Mouse (Mus musculus): ENCODE results near the gene Olfr1176. TPM values are rescaled to one million over a fixed set of nuclear protein-coding genes. Genes with fewer than 3 reads are reported as not detected.

Olfr1176 gene
- total RNA-seq (2023), result not detected

GRCm38 (mm10) chr2:88336421-88336820 lies at the start of gene Olfr1176:
Gene Olfr1176, plus strand, starts transcription at chr2:88336721.

GRCm38 (mm10) chr2:88315035-88315434 lies 21.5 kb upstream of the Olfr1176 start, which contains the start of gene Olfr1174-ps:
Gene Olfr1174-ps, minus strand, starts transcription at chr2:88315135.

GRCm38 (mm10) chr2:88327115-88327514 lies 9.4 kb upstream of the Olfr1176 start, which contains the start of gene Olfr1175-ps:
Gene Olfr1175-ps, minus strand, starts transcription at chr2:88327215.

GRCm38 (mm10) chr2:88346392-88346791 lies 9.9 kb downstream of the Olfr1176 start, which contains the start of gene Olfr1177-ps:
Gene Olfr1177-ps, minus strand, starts transcription at chr2:88346492.

GRCm38 (mm10) chr2:88386762-88387161 lies 50.2 kb downstream of the Olfr1176 start, which contains the start of gene Olfr1178:
Gene Olfr1178, plus strand, starts transcription at chr2:88387062.

Other genes starting within 250 kb of the Olfr1176 start
- gene Olfr1164, start 242.8 kb upstream of the Olfr1176 start, total RNA-seq (2023), result not detected
- not detected for gene Olfr1166, start 208.4 kb upstream of the Olfr1176 start, total RNA-seq (2023)
- gene Olfr1167, start 181.5 kb upstream of the Olfr1176 start, total RNA-seq (2023), result not detected
- gene Olfr1168, start 154.8 kb upstream of the Olfr1176 start, total RNA-seq (2023), result not detected
- not detected for gene Olfr1170, start 108.4 kb upstream of the Olfr1176 start, total RNA-seq (2023)
- gene Olfr1173, start 56.8 kb upstream of the Olfr1176 start, total RNA-seq (2023), result not detected
- gene Olfr1174-ps, start 21.6 kb upstream of the Olfr1176 start, total RNA-seq (2023), result not detected
- gene Olfr1175-ps, start 9.5 kb upstream of the Olfr1176 start, total RNA-seq (2023), result not detected
- not detected for gene Olfr1177-ps, start 9.8 kb downstream of the Olfr1176 start, total RNA-seq (2023)
- not detected for gene Olfr1178, start 50.3 kb downstream of the Olfr1176 start, total RNA-seq (2023)
- not detected for gene Olfr1179, start 69.7 kb downstream of the Olfr1176 start, total RNA-seq (2023)
- gene Olfr1180, start 82.4 kb downstream of the Olfr1176 start, total RNA-seq (2023), result not detected
- gene Olfr1181, start 89.5 kb downstream of the Olfr1176 start, total RNA-seq (2023), result not detected
- not detected for gene Gm13757, start 112.4 kb downstream of the Olfr1176 start, total RNA-seq (2023)
- gene Olfr1183, start 118.1 kb downstream of the Olfr1176 start, total RNA-seq (2023), result not detected
- gene Olfr1184, start 146.9 kb downstream of the Olfr1176 start, total RNA-seq (2023), result not detected
- gene Olfr1185-ps1, start 156.6 kb downstream of the Olfr1176 start, total RNA-seq (2023), result not detected
- not detected for gene Olfr1186, start 181.8 kb downstream of the Olfr1176 start, total RNA-seq (2023)
- gene Olfr1188, start 220.2 kb downstream of the Olfr1176 start, total RNA-seq (2023), result not detected
- gene Olfr1189, start 249.7 kb downstream of the Olfr1176 start, total RNA-seq (2023), result not detected

Data from neutrophil, adult 59 days (primary cell).